Mouse (Mus musculus) kidney, embryonic 14.5 days (tissue): Measurements from ENCODE around the gene Nhlh1. TPM values are rescaled to one million over a fixed set of nuclear protein-coding genes. Genes with fewer than 3 reads are reported as not detected.

Experiments used
- ATAC-seq: fragments of 200-750 bp; cut with Nextera tagmentation; 2 replicates; pipeline ENCODE4 v1.8.0; 2017; ENCODE audit warnings: moderate number of reproducible peaks, mild to moderate bottlenecking, moderate TSS enrichment, moderate library complexity; ENCODE audit not compliant: low FRiP score, low TSS enrichment
- H3K27ac ChIP-seq: fragments of 300-500 bp; sonication (generic); 2 replicates; pipeline ENCODE4 v1.5.1; 2014; ENCODE audit warnings: low read depth, mild to moderate bottlenecking, low read length, moderate library complexity, mixed read lengths
- H3K27me3 ChIP-seq: fragments of 300-500 bp; sonication (generic); 2 replicates; pipeline ENCODE4 v1.6.1; 2014; ENCODE audit warnings: mild to moderate bottlenecking, low read length; ENCODE audit not compliant: control insufficient read depth, insufficient read depth
- H3K36me3 ChIP-seq: fragments of 300-500 bp; sonication (generic); 2 replicates; pipeline ENCODE4 v1.6.1; 2014; ENCODE audit warnings: low read length, mixed read lengths; ENCODE audit not compliant: control insufficient read depth, insufficient read depth
- H3K4me1 ChIP-seq: fragments of 300-500 bp; sonication (generic); 2 replicates; pipeline ENCODE4 v1.6.1; 2014; ENCODE audit warnings: low read length, mixed read lengths; ENCODE audit not compliant: control insufficient read depth, insufficient read depth
- H3K4me2 ChIP-seq: fragments of 300-500 bp; sonication (generic); replicated peaks from 2 replicates; pipeline ENCODE4 v1.6.1; 2014; ENCODE audit warnings: low read depth, mild to moderate bottlenecking, low read length
- H3K4me3 ChIP-seq: fragments of 300-500 bp; sonication (generic); 2 replicates; pipeline ENCODE4 v1.5.1; 2014; ENCODE audit warnings: mild to moderate bottlenecking, low read length
- H3K9ac ChIP-seq: fragments of 300-500 bp; sonication (generic); 2 replicates; pipeline ENCODE4 v1.6.1; 2014; ENCODE audit warnings: low read depth, mild to moderate bottlenecking, low read length, moderate library complexity
- H3K9me3 ChIP-seq: fragments of 300-500 bp; sonication (generic); 2 replicates; pipeline ENCODE4 v1.6.1; 2016; ENCODE audit warnings: low read length; ENCODE audit not compliant: control insufficient read depth
- WGBS: fragments of 180-500 bp; shearing (Covaris S2); extraction: QIAGEN DNeasy Blood & Tissue Kit; methylation state at CpG from one replicate; pipeline ENCODE4 v1.1.7; 2014; 5-methylcytosine and 5-hydroxymethylcytosine counted together
- polyA plus RNA-seq: library from polyadenylated mRNA; unstranded; fragments of >200 nt; fragmentation: Nextera tagmentation; extraction: Ambion mirVana; gene quantifications from 2 replicates; pipeline ENCODE4 v1.2.1, GENCODE M21; 2014

Gene Nhlh1
- polyA plus RNA-seq, 1 experiment from 2014 or later, result not detected

- H3K4me1 ChIP-seq, result peaks cover 25% of the 10 kb centered on the region
- H3K36me3 ChIP-seq, result peaks cover 26% of the 10 kb centered on the region
- no peak overlapping the region for H3K27ac ChIP-seq
- no peak for ATAC-seq
- H3K4me3 ChIP-seq, result no peak overlapping the region
- no peaks in the 10 kb centered on the region for H3K9me3 ChIP-seq
- H3K4me2 ChIP-seq, result no peak overlapping the region
- 60% methylated on average over 9 of the region's 9 CpGs for WGBS
- H3K9ac ChIP-seq, result no peak overlapping the region
- no peaks in the 10 kb centered on the region for H3K27me3 ChIP-seq
These were observed 41.9 kb downstream of the Nhlh1 start for GRCm38 (mm10) chr1:172015312-172015939.

GRCm38 (mm10) chr1:172014771-172015170 lies 42.6 kb downstream of the Nhlh1 start:
- Histone ChIP-seq H3K9me3 (no peaks in the 10 kb centered on the region), H3K36me3 (peaks cover 32% of the 10 kb centered on the region), H3K4me2 (no peak overlapping the region), H3K27ac (no peak overlapping the region), H3K4me1 (peaks cover 20% of the 10 kb centered on the region), H3K4me3 (no peak overlapping the region), H3K27me3 (no peaks in the 10 kb centered on the region), H3K9ac (no peak overlapping the region)
- WGBS, result 80% methylated on average over 9 of the region's 9 CpGs
- ATAC-seq, result no peak

GRCm38 (mm10) chr1:172012030-172012429 lies 45.3 kb downstream of the Nhlh1 start:
- no peak overlapping the region for H3K4me3 ChIP-seq
- H3K4me2 ChIP-seq, result no peak overlapping the region
- peaks cover 10% of the 10 kb centered on the region for H3K4me1 ChIP-seq
- ATAC-seq, result no peak
- WGBS, result 25% methylated on average over 5 of the region's 5 CpGs
- no peaks in the 10 kb centered on the region for H3K27me3 ChIP-seq
- peaks cover 57% of the 10 kb centered on the region for H3K36me3 ChIP-seq
- H3K27ac ChIP-seq, result no peak overlapping the region
- no peaks in the 10 kb centered on the region for H3K9me3 ChIP-seq
- no peak overlapping the region for H3K9ac ChIP-seq

- peaks cover 75% of the 10 kb centered on the region for H3K36me3 ChIP-seq
- no peak overlapping the region for H3K27ac ChIP-seq
- ATAC-seq, result no peak
- H3K27me3 ChIP-seq, result no peaks in the 10 kb centered on the region
- 94% methylated on average over 20 of the region's 20 CpGs for WGBS
- no peak overlapping the region for H3K4me2 ChIP-seq
- H3K4me1 ChIP-seq, result no peaks in the 10 kb centered on the region; the same call in 1 of the 2 replicates
- no peak overlapping the region for H3K4me3 ChIP-seq
- H3K9ac ChIP-seq, result no peak overlapping the region
- no peaks in the 10 kb centered on the region for H3K9me3 ChIP-seq
These were observed 47.1 kb downstream of the Nhlh1 start for GRCm38 (mm10) chr1:172010042-172010824.

DNA sequence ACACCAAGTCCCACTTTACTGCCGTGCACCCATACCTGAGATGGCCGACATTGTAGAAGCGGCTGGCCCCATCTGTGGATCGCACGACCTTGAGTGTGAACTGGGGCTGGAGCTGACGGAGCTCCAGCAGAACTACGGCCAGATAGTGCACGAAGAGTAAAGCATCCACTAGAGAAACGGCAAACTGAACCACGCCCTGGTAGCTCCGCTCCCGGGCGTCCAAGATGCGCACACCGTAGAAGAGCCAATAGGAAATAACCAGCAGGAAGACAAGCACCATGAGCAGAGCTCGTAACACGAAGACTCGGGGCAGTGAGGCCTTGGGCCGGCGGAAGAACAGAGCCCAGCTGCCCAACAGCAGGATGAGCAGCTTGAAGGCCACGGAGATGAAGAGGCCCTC lies 48.0 kb downstream of the Nhlh1 start:
- H3K4me3 ChIP-seq, result no peak overlapping the region
- WGBS, result 94% methylated on average over 21 of the region's 21 CpGs
- no peak overlapping the region for H3K9ac ChIP-seq
- no peaks in the 10 kb centered on the region for H3K27me3 ChIP-seq
- no peaks in the 10 kb centered on the region for H3K4me1 ChIP-seq
- peaks cover 82% of the 10 kb centered on the region for H3K36me3 ChIP-seq
- ATAC-seq, result no peak
- H3K9me3 ChIP-seq, result no peaks in the 10 kb centered on the region
- no peak overlapping the region for H3K27ac ChIP-seq
- no peak overlapping the region for H3K4me2 ChIP-seq

DNA sequence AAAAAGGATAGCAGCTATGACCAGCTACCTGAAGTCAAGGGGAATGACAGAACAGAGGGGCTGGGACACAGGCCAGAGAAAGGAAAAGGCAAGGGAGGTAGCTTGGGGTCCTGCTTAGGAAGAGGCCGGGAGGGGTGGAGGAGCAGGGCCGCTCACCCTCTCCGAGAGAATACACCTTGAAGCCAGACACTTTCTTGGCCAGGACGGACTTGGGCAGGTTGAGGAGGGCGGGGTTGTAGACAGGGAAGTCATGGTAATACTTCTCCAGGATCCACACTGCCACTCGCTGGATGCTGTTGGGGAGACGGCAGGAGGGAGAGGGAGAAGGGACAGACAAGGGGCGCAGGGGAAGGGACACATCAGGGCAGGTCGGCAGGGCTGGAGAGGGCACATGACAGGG lies 49.0 kb downstream of the Nhlh1 start:
- peaks cover 88% of the 10 kb centered on the region for H3K36me3 ChIP-seq
- no peak overlapping the region for H3K9ac ChIP-seq
- no peaks in the 10 kb centered on the region for H3K4me1 ChIP-seq
- ATAC-seq, result no peak
- no peak overlapping the region for H3K4me2 ChIP-seq
- H3K4me3 ChIP-seq, result no peak overlapping the region
- WGBS, result 88% methylated on average over 9 of the region's 9 CpGs
- H3K9me3 ChIP-seq, result no peaks in the 10 kb centered on the region
- no peaks in the 10 kb centered on the region for H3K27me3 ChIP-seq
- H3K27ac ChIP-seq, result no peak overlapping the region

DNA sequence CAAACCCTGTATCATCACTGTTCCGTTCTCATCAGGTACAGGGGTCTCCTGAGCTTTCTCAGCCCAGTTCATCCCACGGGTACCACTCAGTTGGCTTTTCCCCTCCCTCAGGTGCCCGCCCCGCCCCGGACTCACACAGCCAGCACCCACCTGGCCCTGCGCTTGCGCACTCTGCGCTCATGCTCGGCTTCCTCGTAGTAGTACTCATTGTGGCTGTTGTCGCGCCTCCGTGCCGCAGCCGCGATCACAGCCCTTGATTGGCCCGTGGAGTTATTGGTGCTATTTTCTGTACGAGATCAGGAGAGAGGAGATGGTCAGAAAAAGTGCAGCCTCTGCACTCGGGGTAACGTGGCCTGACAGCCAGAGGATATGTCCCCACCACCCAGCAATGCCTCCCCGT lies 49.6 kb downstream of the Nhlh1 start:
- H3K27ac ChIP-seq, result no peak overlapping the region

More for the DNA sequence above, 49.6 kb downstream of the Nhlh1 start:
- Histone ChIP-seq H3K9ac (no peak overlapping the region), H3K4me2 (no peak overlapping the region), H3K4me1 (no peaks in the 10 kb centered on the region), H3K36me3 (peaks cover 90% of the 10 kb centered on the region), H3K9me3 (no peaks in the 10 kb centered on the region), H3K27me3 (no peaks in the 10 kb centered on the region), H3K4me3 (no peak overlapping the region)
- WGBS, result 97% methylated on average over 21 of the region's 21 CpGs
- ATAC-seq, result no peak

Other genes starting within 250 kb of the Nhlh1 start
- 1.1 and 1.2 TPM in 2 replicates for gene Cd84, start 217.9 kb downstream of the Nhlh1 start, polyA plus RNA-seq
- gene Gm10521, start 161.9 kb downstream of the Nhlh1 start, polyA plus RNA-seq, result not detected in 2 replicates
- gene Slamf6, start 140.1 kb downstream of the Nhlh1 start, polyA plus RNA-seq, result 0.12 and 0.14 TPM in 2 replicates
- 18.2 and 19.0 TPM in 2 replicates for gene Vangl2, start 29.1 kb downstream of the Nhlh1 start, polyA plus RNA-seq
- 78.1 and 194 TPM in 2 replicates for gene Copa, start 25.0 kb upstream of the Nhlh1 start, polyA plus RNA-seq
- gene Ncstn, start 25.2 kb upstream of the Nhlh1 start, polyA plus RNA-seq, result 66.5 and 136 TPM in 2 replicates
- gene Pex19, start 69.2 kb upstream of the Nhlh1 start, polyA plus RNA-seq, result 95.1 and 138 TPM in 2 replicates
- gene Dcaf8, start 90.5 kb upstream of the Nhlh1 start, polyA plus RNA-seq, result 78.3 and 114 TPM in 2 replicates
- gene Pea15a, start 149.2 kb upstream of the Nhlh1 start, polyA plus RNA-seq, result 56.0 and 87.0 TPM in 2 replicates
- 2.8 and 3.5 TPM in 2 replicates for gene Casq1, start 162.3 kb upstream of the Nhlh1 start, polyA plus RNA-seq
- not detected in 2 replicates for gene Atp1a4, start 200.8 kb upstream of the Nhlh1 start, polyA plus RNA-seq
- gene Igsf8, start 204.1 kb upstream of the Nhlh1 start, polyA plus RNA-seq, result 39.5 and 53.1 TPM in 2 replicates
- gene Atp1a2, start 240.5 kb upstream of the Nhlh1 start, polyA plus RNA-seq, result 0.66 and 0.96 TPM in 2 replicates